Mouse (Mus musculus): ENCODE measurements around the gene Prmt6.

The Prmt6 gene

DNA sequence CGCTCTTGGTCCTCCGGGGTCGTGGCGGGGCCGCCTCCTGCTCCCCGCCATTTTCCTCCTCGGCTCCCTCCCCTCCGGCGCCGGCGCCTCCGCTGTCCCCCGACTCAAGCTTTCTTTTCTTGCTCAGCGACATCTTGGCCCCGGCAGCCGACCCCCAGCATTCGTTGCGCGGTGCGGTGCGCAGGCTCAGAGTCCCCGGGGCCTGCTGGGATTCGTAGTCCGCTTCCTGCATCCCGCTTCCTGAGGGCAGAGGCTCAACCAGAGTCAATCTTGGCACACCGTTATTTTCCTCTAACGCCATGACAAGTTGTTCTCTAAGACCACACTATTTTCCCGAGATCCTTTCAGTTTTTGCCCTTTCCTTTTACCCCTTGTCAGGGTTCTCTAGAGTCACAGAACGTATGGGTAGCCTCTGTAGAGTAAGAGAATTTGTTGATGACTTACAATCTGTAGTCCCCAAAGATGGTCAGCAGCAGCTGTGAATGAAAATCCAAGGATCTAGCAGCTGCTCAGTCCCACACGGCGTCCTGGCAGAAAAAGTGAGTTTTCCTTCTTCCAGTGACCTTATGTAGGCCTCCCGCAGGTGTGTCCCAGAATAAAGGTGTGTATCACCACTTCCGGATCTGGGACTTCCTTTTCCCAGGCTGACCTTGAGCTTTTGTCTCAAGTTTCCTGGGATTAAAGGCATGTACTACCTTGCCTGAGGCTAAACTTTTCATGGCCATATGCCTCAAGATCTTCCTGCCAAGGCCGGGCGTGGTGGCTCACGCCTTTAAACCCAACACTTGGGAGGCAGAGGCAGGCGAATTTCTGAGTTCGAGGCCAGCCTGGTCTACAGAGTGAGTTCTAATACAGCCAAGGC is at the start of gene Prmt6:
Gene Prmt6, minus strand, starts transcription at position 160 of the 862 bp plus-strand sequence.
- DNase-seq (ENCODE audit: low read depth, low spot score): peak; percentile 17

DNA sequence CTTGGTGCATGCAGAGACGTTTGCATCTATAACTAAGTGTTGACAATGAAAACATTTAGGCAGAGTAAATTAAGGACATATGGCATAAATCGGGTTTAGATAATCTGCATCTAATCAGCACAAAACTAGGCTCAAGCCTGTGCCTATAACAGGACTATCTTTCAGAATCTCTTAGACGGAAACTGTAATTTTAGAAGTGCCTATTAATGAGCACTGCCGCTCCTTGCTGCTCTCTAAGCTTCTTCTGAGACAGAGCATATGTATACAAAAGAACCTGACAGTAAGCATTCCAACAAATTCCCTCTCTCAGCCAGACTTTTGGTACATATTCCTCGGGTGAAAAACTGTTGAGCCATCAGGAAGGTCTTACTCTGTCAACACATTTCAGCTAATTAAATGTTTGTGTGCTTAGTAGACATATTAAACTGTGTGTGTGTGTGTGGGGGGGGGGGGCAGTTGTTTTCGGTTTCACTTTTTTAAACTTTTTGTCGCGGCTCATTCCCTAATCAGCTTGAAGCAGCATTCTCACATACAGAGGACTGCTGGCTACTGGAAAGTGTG is 39.8 kb upstream of the Prmt6 start:
- DNase-seq (ENCODE audit: low read depth, low spot score): no peak

DNA sequence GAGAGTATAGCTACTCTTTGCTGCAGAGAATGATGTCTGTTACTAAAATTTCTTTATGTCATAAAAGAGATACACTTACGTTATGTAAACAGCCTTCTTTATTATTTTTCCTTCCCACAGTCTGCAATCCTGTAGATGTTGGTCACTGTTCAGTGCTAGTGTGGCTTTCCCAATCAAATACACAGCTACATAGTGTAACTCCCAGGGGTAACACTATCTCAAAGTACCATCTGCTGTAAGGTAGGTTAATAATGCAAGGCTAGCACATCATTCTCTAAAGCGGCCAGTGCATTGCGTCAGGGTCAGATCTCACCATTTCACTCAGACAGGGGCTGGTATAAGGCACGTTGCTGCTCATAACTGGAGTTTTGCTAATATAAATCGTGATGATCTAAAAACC is 31.9 kb upstream of the Prmt6 start:
- no peak for DNase-seq (ENCODE audit: low read depth, low spot score)

DNA sequence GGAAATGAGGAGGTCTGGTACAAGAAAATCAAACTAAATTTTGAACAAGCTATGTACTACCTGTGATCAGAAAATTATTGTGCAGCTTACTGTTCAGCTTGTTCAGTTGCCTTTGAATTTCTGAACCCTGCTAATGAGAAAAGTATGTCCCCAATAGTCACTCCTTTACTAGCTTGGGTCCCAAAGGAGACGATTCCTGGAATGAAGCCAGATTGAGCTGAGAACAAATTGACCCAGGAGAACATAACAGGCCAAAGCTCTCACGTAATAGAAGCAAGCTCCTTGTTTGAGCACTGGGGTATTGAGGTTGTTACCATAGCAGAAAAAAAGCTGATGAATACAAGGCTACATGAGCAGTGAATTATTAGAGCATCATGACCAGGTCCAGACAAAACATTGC is 17.0 kb upstream of the Prmt6 start:
- no peak for DNase-seq (ENCODE audit: low read depth, low spot score)

DNA sequence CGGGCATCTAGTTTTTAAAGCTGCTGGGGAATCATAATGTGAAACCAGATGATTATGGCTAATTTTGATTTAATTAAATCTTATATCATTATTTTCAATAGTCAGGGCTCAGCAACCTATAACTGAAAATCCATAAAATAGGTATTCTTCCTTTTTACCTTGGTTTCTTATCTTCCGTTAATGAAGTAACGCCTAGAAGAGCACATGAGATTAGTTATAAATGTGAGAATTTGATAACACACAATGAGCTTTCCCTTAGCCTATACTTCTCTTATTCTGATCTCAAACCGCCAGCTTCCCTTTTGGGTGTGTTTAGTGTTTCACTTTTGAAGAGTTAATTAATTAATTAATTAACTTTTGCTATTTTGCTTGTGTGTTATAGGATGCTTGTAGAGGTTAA is 2.3 kb upstream of the Prmt6 start:
- no peak for DNase-seq (ENCODE audit: low read depth, low spot score)

DNA sequence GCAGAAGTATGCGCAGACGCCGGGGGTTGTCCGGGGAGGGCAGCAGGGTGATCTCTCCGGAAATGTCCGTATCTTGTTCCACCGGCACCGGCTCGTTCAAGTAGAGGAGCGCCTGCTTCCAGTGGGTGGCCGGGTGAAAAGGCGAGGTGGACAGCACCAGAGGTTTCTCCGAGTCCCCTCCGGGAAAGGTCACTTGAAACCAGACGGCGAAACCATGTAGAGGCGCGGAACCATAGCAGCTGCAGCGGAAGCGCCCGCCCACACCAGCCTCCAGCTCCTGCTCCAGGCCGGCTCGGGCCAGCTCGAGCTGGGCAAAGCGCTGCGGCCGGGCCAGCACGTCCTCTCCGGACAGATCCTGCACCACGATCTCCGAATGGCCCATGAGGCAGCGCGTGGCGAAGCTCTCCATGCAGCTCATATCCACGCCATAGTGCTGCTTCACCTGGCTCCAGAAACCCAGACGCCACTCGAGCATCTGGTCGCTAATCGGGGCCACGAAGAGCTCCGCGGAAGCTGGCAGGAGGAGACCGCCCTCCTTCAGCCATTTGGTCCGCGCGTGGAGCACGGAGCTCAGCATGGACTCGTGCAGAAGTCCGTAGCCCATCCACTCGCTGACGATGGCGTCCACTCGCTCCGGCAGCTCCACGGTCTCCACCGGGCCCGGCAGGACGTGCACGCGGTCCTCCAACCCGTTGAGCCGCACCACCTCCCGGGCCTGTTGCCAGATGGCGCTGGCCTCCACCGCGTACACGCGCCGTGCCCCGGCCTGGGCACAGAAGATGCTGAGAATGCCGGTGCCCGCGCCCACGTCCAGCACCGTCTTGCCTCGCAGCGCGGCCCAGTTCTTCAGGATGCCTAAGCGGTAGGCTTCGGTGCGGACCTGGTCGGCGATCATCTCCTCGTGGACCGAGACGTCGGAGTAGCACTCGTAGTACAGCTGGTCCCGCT is 633 bp downstream of the Prmt6 start:
- peak; percentile 22 for DNase-seq (ENCODE audit: low read depth, low spot score)

DNA sequence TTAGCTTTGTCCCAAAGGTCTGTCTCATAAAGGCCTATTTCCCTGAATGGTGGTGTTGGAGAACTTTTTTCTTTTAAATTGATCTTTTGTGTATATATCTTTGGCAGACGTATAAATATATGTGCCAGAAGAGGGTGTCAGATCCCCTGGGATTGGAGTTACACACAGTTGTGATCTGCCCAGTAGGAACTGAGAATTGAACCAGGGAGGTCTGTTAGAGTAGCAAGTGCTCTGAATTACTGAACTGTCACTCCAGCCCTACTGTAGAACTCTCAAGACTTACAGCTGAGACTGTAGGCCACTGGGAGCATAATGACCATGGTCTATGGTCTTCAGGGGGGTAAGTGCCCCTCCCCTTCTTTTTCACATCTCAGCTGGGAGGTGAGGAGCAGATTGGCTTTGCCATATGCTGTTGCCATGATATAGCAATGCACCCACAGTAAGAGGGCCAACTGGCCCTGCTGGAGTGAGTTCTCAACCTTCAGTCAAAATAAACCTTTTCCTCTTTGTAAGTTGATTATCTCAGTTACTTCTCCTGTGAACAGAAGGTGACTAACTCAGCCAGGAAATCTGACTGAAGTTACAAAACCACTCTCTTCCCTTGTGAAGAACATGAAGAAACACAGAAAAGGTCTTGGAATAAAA is 13.9 kb downstream of the Prmt6 start:
- no peak for DNase-seq (ENCODE audit: low read depth, low spot score)

Measured in c-Kit-negative CD71-positive TER-119-positive erythroid progenitor cells, embryonic 14.5 days (primary cell).